Comparison of ENCODE assay signal across 18 mouse cellular contexts in the genomic region with DNA sequence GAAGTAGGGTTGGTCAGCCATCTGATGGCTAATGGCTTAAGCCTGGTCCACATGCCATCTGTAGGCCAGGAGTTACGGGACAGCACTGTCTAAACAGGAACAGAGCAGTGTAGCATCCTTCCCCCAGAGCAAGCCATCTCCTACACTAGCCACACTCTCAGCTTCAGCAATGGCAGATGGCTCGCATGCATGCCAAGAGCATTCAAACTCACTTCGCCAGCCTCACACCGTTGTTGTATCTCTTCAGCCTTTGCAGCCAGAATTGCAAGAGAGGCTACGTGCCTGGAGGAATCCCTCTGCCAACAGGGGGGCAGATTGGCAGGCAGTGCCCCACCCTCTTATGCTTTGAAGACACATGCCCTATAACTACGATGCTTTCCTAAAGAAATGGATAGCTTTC. TPM values are rescaled to one million over a fixed set of nuclear protein-coding genes. Genes with fewer than 3 reads are reported as not detected.
DNase-seq lines count a peak whose midpoint lies in the region; ATAC-seq lines count a peak whose summit lies in the region.
"Had no signal": no experiment of that assay in that cellular context is flagged by ENCODE, and none has a peak within 500 bp of the region (broad histone marks: within the 10 kb centered on the region; RNA-seq: fewer than 3 reads in every experiment).

No protein-coding gene starts in this region.

- ATAC-seq in cerebellum, adult (ENCODE audit: insufficient number of reproducible peaks, low FRiP score, low TSS enrichment) = 0 out of 2 replicates have a peak, but pooled peaks have one; percentile 15
- no peak for ATAC-seq in activated CD4-positive, CD25-positive, alpha-beta regulatory T cell, adult 4 months
- no peak for ATAC-seq in kidney, embryonic 16.5 days (ENCODE audit: low FRiP score, low TSS enrichment)

- H3K9me3 ChIP-seq in kidney, embryonic 16.5 days (ENCODE audit: low read length) = no peaks in the 10 kb centered on the region
- H3K9me3 ChIP-seq: limb, embryonic 13.5 days had no signal

- intact Hi-C loops in left cerebral cortex, postnatal 36 days (cut with DNase I) = loop anchor here (2.0 kb wide), 1 partner anchor 33 kb away; no protein-coding TSS in a partner anchor
- intact Hi-C loops in gastrocnemius, postnatal 36 days (cut with DNase I) = no loop called here

- no peak overlapping the region for H3K9ac ChIP-seq in kidney, embryonic 16.5 days (replicated peaks; ENCODE audit: low read length)
- H3K9ac ChIP-seq: limb, embryonic 13.5 days; lung, embryonic 14.5 days had no signal

- no peaks in the 10 kb centered on the region for H3K27me3 ChIP-seq in kidney, embryonic 16.5 days (ENCODE audit: insufficient read depth, low read length)

- H3K36me3 ChIP-seq in kidney, embryonic 16.5 days (ENCODE audit: insufficient read depth, low read length) = no peaks in the 10 kb centered on the region
- H3K36me3 ChIP-seq: limb, embryonic 13.5 days had no signal

- 89% methylated on average over 6 of the region's 6 CpGs for WGBS in kidney, embryonic 16.5 days

- H3K4me2 ChIP-seq in kidney, embryonic 16.5 days (replicated peaks; ENCODE audit: low read depth, low read length) = no peak overlapping the region
- H3K4me2 ChIP-seq: limb, embryonic 13.5 days; lung, embryonic 14.5 days had no signal

- no peak overlapping the region for H3K4me3 ChIP-seq in kidney, embryonic 16.5 days (ENCODE audit: low read length)
- H3K4me3 ChIP-seq: gastrocnemius, adult 2 months; limb, embryonic 13.5 days had no signal

- DNase-seq in cerebellum, adult 11 months = no peak
- DNase-seq in brain, adult 2 months (ENCODE audit: low read depth, low spot score) = peak; percentile 87
- DNase-seq in cerebellum, postnatal 25 days = peak; percentile 63 to 74
- peak; percentile 48 to 69 for DNase-seq in left cerebral cortex, postnatal 36 days (ENCODE audit: low spot score in 2 of 2)
- DNase-seq in gastrocnemius, postnatal 36 days = no peak
- DNase-seq: adrenal gland, postnatal 10 days; gastrocnemius, adult 2 months; kidney, adult 11 months; kidney, postnatal 36 days; lung, embryonic 14.5 days; thymus, adult 18-20 months had no signal

- H3K27ac ChIP-seq in kidney, embryonic 16.5 days (ENCODE audit: low read length) = no peak overlapping the region
- H3K27ac ChIP-seq: gastrocnemius, adult 2 months; limb, embryonic 13.5 days had no signal

- no peaks in the 10 kb centered on the region for H3K4me1 ChIP-seq in kidney, embryonic 16.5 days (ENCODE audit: insufficient read depth, low read length)

RNA-seq across cellular contexts. Expression of a gene that starts 23.6 kb away (rescaled TPM):
- total RNA-seq in left cerebral cortex, postnatal 36 days (2021) = under 1 TPM in 1 of 2 experiments, not detected in 1; 0.36 TPM
- polyA plus RNA-seq in activated CD4-positive, CD25-positive, alpha-beta regulatory T cell, adult 4 months (2017; shearing (Covaris generic)) = not detected
- 0.29 and 0.42 TPM in 2 replicates for polyA plus RNA-seq in kidney, embryonic 16.5 days (2015; fragmentation: Nextera tagmentation; extraction: Ambion mirVana)
- total RNA-seq in gastrocnemius, postnatal 36 days (2021) = 100 to 1,000 TPM; 353 to 437 TPM
- total RNA-seq: megakaryocyte, adult 5-6 weeks had no signal
- polyA plus RNA-seq: hindbrain, embryonic 11.5 days; lung, embryonic 14.5 days had no signal

RNA-seq across cellular contexts. Expression of a gene that starts 47.2 kb away (rescaled TPM):
- total RNA-seq in left cerebral cortex, postnatal 36 days (2021) = not detected
- polyA plus RNA-seq in activated CD4-positive, CD25-positive, alpha-beta regulatory T cell, adult 4 months (2017; shearing (Covaris generic)) = not detected
- polyA plus RNA-seq in kidney, embryonic 16.5 days (2015; fragmentation: Nextera tagmentation; extraction: Ambion mirVana) = not detected in 2 replicates
- total RNA-seq in gastrocnemius, postnatal 36 days (2021) = not detected
- total RNA-seq: adrenal gland, postnatal 10 days; gastrocnemius, adult 2 months; megakaryocyte, adult 5-6 weeks had no signal
- polyA plus RNA-seq: heart, embryonic 14.5 days; hindbrain, embryonic 11.5 days; limb, embryonic 13.5 days; lung, embryonic 14.5 days had no signal

RNA-seq across cellular contexts. Expression of a gene that starts 50.6 kb away (rescaled TPM):
- 1 to 10 TPM in 1 of 2 experiments, under 1 TPM in 1; 0.97 to 1.5 TPM for total RNA-seq in left cerebral cortex, postnatal 36 days (2021)
- not detected for polyA plus RNA-seq in activated CD4-positive, CD25-positive, alpha-beta regulatory T cell, adult 4 months (2017; shearing (Covaris generic))
- polyA plus RNA-seq in kidney, embryonic 16.5 days (2015; fragmentation: Nextera tagmentation; extraction: Ambion mirVana) = 0.07 TPM in 1 of 2 replicates, not detected in the other
- under 1 TPM; 0.13 to 0.37 TPM for total RNA-seq in gastrocnemius, postnatal 36 days (2021)
- polyA plus RNA-seq: heart, embryonic 14.5 days; hindbrain, embryonic 11.5 days had no signal

Comparison
In these comparisons a context has a peak if more than half of its experiments do, and no peak if none do; other contexts are left out.
1. DNase-seq: peak in brain, adult 2 months (single experiment), cerebellum, postnatal 25 days (2 of 2) and left cerebral cortex, postnatal 36 days (2 of 2); none in cerebellum, adult 11 months (single experiment) and gastrocnemius, postnatal 36 days (0 of 2).
2. RNA of a gene that starts 23.6 kb away (total RNA-seq): 353 to 437 TPM in gastrocnemius, postnatal 36 days; 0.36 TPM in left cerebral cortex, postnatal 36 days; every median in the first group is over 100 times any median in the second.